Mouse (Mus musculus): Measurements from ENCODE around the gene Orc5.

DNA sequence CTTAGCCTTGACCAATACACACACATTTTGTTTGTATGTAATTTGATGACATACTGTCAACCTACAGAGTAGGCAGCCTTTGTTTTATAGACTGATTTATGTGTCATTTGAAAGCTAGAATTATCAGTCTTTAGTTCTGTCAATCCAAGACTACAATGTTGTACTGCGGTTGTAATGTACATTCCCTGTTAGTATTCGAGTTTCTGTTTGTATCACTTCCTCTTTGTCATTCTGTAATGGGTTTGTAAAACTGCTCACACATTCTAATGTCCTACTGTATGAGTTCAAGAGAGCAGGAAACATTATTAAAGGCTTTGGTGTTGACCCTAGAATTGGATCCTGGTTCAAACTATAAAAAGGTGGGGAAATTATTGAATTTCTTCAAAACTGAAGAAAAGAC lies 30.5 kb downstream of the Orc5 start:
- TF ChIP-seq CTCF (IDR thresholded peaks at IDR 0.05; ENCODE audit: control insufficient read depth, insufficient read depth, insufficient read length) (no peak), USF1 (IDR thresholded peaks at IDR 0.05; ENCODE audit: low read depth) (no peak), MYOG (IDR thresholded peaks at IDR 0.05; ENCODE audit: control insufficient read depth, extremely low read depth, insufficient read length) (no peak)

Measured in C2C12 (cell line).